Mouse (Mus musculus) urinary bladder, postnatal 25 days (tissue): ENCODE measurements at regions not wholly inside any gene's neighbourhood (a gene's known extent, or its start where the extent isn't known, plus 50 kb on each side); places are given as distances from the start of the nearest gene placed in this dataset.
"Not testable (repeated sequence)": the region's sequence is repeated elsewhere in the genome, so short reads cannot be mapped to it uniquely, and the experiment has no call there.

Source experiments
- DNase-seq: peaks from one replicate; pipeline ENCODE4 v3.0.0; 2022; ENCODE audit warnings: low spot score

DNA sequence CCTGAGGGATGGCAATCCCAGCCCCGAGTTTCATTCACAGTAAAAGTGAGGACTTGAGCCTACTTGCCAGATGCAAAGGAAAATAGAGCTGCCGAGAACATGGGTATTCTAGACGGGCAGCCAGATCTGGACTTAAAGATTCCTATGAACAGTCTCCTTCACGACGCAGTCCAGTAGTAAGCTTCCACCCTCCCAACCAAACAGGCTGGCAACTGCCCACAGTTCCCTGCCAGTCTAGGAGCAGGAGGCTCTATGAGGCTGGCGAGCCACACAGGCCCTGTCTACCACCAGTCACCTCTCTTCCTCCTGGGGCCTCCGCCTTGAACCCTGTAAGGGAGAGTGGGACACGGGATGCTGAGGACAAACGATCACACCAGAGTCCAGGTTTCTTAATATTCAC is 153.5 kb upstream of the Snrpn start:
- no peak for DNase-seq

DNA sequence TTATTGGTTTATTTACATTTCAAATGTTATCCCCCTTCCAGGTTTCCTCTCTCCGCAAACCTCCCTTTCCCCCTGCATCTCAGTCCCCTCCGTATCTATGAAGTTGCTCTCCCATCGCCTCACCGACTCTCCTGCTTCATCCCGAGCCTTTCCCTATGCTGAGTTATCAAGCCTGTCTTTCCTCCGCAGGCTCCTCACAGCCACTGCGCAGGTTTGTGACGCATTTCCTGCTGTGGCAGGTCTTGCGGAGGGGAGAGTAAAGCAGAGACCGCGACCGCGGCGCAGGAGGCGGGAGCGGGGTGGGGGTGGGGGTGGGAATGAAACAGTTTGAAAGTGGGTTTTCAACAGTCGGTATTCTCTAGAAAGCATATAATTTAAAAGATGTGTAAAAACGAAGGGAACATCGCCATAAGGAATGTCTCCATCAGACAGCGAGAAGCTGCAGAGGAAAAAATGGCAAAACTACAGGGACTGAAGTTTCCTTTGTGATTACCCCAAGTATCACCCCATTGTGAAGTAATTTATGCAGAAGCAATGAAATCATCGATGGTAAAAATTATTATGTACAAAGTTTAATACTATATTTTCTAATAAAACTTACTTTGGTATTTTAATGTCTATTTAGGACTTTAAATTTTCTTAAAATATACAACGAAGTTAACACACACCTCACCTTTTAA is 104.3 kb upstream of the Snrpn start:
- peak; percentile 6 for DNase-seq

DNA sequence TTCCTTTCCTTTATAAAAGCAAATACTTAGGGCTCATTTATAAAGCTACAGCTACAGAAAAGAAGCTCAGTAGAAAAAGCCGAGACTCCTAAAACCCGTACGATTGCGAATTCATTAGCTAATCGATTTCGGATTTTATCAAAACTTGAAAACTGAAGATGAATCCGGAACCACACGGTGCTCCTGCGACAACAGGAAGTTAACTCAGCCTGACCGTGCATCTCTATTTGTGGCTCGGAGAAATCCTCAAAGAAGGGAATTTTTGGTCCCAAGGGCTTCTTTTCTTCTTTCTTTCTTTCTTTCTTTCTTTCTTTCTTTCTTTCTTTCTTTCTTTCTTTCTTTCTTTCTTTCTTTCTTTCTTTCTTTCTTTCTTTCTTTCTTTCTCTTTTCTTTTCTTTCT is 103.7 kb upstream of the Snrpn start:
- peak; percentile 23 for DNase-seq

DNA sequence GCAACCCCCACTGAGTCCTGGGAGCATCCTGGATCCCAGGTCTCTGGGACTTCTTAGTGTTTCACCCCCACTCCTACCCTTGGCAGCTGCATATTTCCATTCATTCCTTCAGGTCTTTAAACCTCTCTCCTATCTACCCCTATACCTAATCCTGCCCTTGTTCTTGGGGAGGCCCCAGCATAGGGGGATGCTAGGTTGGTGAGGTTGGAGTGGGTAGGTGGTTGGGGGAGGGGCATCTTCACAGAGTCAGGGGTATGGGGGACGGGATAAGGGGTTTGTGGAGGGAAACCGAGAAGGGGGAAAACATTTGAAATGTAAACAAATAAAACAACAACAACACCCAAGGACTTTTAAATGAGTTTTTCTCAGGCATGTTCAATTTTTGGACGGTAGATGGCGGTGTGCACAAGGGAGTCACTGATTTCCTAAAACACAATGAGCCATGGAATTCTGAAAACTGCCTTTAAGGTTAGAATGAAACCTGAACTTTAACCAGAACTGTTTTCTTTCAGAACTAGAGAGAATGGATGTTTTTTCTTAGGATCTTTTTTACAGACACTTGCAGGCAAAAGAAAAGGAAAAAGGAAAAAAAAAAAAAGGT is 98.7 kb upstream of the Snrpn start:
- not testable (repeated sequence) for DNase-seq

DNA sequence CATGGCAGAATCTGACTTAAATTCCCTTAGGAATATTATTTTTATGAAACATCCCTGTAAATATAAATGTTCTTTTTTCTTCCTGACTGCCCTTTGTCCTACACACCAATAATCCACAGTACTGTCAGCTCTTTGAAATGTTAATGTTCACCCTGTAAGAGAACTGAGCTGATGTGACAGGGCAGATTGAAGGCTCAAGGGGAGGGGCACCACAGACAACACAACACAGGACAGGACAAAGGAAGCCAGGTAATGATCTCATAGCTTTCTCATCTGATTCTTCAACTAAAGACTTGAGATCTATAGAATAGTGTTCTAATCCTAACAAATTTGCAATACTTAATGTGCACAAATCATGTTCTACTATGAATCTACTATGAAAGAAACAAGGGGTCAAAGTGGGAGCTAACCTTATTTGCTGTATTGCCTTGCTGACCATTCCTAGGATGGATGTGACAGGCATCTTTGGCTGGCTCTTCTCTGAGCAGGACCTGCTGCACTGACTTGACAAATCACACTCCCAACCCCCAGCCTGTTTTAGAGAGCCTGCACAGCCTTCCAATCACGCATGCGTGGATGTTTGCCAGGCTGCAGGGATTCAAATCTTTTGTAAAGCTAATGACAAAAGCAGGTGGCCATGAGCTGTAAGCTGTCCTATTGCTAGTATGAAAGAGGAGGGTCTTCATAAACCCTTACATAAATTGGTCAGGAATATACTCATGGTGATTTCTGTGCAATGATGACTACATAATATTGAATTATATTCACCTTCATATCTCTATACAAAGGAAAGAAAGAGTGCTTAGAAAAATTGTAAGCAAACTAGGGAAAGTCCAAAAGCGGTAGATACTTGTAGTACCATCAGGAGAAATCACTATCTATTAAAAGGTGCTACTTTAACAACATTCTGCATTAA is 76.6 kb upstream of the Snrpn start:
- DNase-seq: not testable (repeated sequence)
